Mouse (Mus musculus) heart, postnatal 14 days (tissue): ENCODE results near the gene Triobp. TPM values are rescaled to one million over a fixed set of nuclear protein-coding genes. Genes with fewer than 3 reads are reported as not detected.
A peak's percentile ranks its signal among the peaks of the same experiment; 100 is the strongest.

Experiments used
- DNase-seq, 2 experiments: peaks; one replicate each; pipeline ENCODE4 v3.0.0; 2021 to 2022
- intact Hi-C: fragments of 180-260 bp; cut with DNase I; formaldehyde crosslinking; loops from one replicate; pipeline ENCODE4 v1.15.1; 2025
- long read RNA-seq, 2 experiments: library from polyadenylated mRNA; stranded (forward); transcript quantifications; one replicate each; pipeline ENCODE4 v2.0.0; 2021
- total RNA-seq, 2 experiments: library from RNA; stranded (reverse); gene quantifications; 2 replicates each; pipeline ENCODE4 v1.2.3; 2021

Gene Triobp
- total RNA-seq, result 10 to 100 TPM; 44.6 to 49.6 TPM
- long read RNA-seq, experiment 1, transcript Triobp-201 (14 exons, 2,570 nt), result major isoform, 75 of 83 reads
- long read RNA-seq, experiment 1, partial matches to known transcripts, result 2 of 83 reads
- long read RNA-seq, experiment 1, other reads (novel, unspliced or antisense), result 3 of 83 reads
- long read RNA-seq, experiment 2, transcript Triobp-201 (14 exons, 2,570 nt), result major isoform, 67 of 78 reads
- long read RNA-seq, experiment 2, partial matches to known transcripts, result 6 of 78 reads
- long read RNA-seq, experiment 2, other reads (novel, unspliced or antisense), result 1 of 78 reads

DNA sequence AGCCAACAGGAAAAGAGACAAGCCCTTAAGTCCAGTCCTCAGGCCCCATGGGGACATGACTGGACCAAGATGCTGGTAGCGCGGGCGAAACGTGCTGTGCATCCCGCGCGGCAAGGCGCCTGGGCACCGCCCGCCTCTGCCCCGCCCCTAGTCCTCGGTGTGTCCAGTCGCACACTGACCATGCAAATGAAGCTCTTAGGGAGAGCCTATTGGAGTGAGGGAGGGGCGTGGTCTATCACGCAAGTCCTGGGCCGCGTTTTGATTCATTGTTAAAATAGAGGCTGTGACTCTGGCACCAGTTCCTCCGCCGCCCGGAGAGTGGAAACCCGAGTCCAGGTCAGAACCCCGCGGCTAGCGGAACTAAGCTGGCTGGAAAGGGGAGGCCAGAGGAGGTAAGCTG is at the start of gene Triobp:
Triobp (plus strand) TSS at position 68 of the 400 bp plus-strand sequence.
- intact Hi-C loops, result no loop called here
- peak; percentile 88 for DNase-seq

DNA sequence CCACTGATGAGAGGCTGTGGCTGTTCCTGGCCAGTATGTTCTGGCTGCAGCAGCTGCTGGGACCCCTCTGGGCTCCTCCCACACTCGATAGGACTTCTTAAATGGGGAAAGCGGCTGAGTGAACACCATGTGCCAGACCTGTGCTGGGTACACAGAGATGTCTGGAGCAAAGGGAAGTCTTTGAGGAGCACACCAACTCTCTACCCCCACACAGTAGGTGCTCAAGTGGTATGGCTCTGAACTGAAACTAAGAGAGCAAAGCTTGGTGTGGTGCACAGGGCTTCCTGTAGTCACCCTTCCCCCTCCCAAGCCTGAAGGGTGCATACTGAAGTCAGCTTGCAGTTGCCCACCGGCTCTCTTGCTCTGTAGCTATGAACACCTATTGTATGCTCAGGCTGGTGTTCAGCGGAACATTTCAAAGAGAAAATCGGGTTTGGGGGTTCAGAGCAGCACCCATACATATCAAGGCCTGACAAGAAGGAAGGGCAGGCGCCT is 49.0 kb upstream of the Triobp start:
- DNase-seq, result no peak
- intact Hi-C loops, result no loop called here

DNA sequence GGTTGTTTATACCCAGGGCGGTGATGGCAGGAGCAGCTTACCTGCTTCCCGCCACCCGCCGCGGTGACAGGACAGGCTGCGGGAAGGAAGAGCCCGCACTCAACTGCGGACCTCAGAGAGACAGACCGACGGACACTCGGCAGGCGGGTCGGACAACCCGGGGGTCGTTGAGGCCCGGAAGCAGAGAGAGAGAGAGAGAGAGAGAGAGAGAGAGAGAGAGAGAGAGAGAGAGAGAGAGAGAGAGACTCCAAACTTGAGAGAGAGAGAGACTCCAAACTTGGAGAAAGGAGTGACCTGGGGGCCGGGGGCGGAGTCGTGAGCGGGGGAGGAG is 48.1 kb upstream of the Triobp start, which contains the start of gene Gm49510:
Gm49510 (plus strand) TSS at position 259 of the 331 bp plus-strand sequence.
- no peak for DNase-seq
- intact Hi-C loops, result no loop called here

DNA sequence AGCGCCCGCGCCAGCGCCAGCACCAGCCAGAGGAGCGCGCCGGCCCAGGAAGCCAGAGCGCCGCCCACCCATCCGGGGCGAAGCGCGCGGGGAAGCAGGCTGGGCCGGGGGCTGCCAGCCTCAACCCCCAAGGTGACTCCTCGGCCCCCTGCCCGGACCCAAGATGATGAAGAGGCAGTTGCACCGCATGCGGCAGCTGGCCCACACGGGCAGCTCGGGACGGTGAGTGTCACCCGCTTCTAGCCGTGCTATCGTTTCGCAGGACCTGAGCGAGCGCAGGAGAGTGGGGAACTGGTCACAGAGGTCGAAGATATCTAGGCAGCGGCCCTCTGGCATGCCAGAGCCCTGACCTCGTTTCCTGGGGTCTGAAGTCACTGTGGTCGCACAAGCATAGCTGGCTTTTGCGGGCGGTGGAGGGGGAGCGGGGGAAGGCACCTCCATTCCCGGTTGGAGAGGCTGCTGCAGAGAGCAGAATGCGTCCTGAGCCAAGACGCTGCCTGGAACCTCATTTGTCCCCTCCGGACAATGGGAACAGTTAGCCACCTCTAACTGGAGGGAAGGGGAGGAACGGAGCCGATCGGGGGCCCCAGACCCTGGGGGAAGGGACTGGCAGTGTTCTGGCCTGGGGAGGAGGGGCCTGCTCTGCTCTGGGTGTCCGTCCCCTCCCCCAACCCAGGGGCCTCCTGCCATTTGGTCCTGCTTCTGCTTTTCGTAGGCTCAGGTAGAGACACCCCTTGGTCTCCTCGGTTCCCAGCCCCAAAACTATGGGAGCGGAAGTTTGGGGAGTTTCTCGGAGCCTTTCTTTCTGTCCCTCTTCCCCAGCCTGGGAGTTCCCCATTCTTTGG is 47.6 kb upstream of the Triobp start, which contains the start of gene Sh3bp1:
Sh3bp1 (plus strand) TSS at position 29 of the 845 bp plus-strand sequence.
- peak; percentile 76 to 77 for DNase-seq
- intact Hi-C loops, result no loop called here

DNA sequence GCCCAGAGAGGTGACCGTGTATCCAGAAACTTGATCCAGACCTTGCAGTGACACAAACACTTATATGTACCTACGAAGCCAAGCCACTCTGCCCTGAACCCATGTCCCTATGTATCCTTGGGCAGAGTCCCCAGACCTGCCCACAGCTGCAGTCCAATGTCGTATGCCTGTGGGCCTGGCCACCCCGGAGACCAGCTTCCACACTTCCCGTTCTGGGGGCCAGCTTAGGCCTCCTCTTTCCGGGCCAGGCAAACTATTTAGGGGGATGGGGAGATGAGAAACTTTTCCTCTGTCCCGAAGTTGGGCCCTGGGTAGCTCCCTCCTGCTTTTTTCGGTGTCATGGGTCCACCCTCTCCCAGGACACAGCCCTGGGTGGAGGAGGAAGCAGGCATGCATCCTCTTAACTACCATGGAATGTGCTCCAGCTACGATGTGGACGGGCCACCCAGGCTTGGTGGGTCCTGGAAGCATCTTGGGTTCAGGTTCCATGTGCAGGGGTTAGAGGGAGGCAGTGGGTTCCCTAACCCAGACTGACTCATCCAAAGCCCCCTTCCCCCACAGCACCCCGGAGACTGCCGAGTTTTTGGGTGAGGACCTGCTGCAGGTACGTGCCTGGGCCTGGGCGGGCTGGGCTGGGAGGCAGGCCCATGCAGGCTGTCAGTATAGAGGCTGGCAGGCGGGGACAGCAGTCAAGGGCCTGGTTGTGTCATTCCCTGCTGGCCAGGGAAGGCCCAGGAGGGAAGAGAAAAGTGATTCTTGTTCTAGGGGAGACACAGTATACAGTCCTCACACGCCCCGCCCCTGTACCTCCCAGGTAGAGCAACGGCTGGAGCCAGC is 46.7 kb upstream of the Triobp start:
- peak in 1 of 2 experiments; percentile 45 for DNase-seq
- intact Hi-C loops, result no loop called here

DNA sequence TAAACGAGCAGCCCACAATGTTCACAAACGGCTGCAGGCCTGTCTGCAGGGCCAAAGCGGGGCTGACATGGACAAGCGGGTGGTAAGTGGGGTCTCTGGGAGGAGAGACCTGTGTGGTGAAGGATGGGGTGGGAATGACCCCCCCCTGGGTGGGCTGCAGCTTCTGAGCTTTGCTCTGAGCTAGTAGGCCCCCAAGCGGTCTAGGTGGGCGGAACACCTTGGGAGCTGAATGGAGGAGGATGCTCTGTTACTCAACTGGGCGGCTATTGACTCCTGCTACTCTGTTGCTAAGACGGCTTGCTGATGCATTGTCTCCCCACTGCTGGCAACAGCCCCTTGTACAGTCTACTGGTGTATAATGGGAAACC is 46.1 kb upstream of the Triobp start:
- no peak for DNase-seq
- intact Hi-C loops, result no loop called here

DNA sequence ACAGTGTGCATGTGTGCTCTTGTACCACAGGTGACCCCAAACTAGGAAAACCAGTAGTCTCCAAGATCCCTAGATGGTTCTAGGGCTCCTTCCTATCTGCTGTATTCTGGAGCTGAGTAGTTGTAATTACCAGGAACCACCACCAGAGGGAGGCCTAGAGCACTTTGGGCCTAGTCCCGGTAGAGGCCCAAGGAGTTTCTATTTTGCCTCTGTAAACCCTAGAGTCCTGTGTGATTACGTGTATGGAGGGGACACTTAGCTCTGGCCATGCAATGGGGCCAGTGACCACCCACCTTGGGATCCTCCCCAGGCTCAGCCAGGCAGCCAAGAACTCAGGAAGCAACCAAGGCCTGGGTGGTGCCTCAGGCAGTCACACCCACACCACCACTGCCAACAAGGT is 44.3 kb upstream of the Triobp start:
- DNase-seq, result peak; percentile 85 to 91
- intact Hi-C loops, result no loop called here

DNA sequence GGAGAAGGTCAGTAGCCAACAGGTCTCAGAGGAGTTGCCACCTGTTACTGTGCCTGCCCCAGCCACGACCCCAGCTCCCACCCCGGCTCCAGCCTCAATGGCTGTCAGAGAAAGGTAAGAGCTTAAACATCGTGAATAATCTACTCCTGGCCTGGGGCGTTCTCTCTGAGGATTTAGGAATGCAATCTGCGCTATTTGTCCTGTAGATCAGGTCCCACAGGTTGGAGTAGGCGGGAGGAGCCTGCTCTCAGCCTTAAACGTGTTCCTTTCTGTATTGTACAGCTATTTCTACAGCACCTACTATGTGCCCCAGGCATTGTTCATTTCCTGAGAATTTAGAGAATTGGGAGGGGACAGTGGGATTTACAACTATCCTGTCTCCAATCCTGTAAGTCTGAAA is 39.1 kb upstream of the Triobp start:
- no peak for DNase-seq
- intact Hi-C loops, result no loop called here

DNA sequence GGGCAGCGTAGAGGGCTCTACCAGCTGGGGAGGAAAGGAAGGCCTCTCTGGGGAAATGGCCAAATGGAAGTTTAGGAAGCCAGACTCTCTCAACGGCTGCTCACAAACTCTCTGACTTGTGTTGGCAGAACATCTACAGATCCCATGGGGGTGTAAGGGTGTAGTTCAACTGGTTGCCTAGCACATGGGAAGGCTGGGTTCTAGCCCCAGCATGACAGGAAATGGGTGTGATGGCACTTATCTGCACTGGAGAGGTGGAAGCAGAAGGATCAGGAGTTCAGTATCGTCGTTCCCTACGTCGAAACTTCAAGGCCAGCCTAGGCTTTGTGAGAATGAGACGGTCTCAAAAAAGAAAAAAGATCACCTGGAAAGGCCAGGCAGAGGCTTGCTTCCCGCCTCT is 38.5 kb upstream of the Triobp start:
- intact Hi-C loops, result no loop called here
- no peak for DNase-seq

DNA sequence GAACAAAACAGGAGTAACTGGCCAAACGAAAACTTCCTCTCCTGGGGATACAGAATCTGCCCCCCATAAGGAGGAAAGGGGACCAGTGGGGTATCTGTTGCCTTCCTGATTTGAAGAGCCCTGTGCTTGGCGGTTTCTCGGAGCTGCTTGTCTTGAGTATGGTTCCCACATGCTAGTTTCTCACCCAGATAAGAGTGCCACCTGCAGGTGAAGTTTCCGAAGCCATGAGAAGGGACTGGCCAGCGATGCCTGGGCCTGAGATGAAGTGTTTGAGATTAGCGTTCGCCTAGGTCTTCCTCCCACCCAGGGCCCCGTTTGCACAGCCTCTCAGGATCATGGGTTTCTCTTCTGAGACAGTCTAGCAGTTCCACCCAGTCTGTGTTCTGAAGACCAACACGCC is 35.5 kb upstream of the Triobp start:
- intact Hi-C loops, result no loop called here
- DNase-seq, result no peak

DNA sequence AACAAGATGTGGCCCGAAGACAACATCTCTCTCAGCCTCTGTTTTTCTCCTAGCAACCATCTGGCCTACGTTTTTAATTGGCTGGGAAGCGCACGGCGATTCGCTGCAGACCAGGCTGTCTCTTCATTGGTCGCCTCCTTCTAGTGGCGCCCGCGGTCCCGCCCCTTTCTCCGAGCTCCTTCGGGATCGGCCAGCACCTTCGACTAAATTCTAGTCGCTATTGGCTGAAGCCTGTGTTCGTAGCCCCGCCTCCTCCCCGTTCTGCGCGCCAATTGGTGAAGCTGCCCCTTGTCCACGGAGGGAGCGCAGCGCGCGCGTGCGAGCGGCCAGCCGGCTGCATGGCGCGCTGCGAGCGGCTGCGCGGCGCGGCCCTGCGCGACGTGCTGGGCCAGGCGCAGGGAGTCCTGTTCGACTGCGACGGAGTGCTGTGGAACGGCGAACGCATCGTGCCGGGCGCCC is 33.9 kb upstream of the Triobp start, which contains the start of gene Pdxp:
Pdxp (plus strand) TSS at position 288 of the 459 bp plus-strand sequence.
- DNase-seq, result peak; percentile 93
- intact Hi-C loops, result no loop called here

DNA sequence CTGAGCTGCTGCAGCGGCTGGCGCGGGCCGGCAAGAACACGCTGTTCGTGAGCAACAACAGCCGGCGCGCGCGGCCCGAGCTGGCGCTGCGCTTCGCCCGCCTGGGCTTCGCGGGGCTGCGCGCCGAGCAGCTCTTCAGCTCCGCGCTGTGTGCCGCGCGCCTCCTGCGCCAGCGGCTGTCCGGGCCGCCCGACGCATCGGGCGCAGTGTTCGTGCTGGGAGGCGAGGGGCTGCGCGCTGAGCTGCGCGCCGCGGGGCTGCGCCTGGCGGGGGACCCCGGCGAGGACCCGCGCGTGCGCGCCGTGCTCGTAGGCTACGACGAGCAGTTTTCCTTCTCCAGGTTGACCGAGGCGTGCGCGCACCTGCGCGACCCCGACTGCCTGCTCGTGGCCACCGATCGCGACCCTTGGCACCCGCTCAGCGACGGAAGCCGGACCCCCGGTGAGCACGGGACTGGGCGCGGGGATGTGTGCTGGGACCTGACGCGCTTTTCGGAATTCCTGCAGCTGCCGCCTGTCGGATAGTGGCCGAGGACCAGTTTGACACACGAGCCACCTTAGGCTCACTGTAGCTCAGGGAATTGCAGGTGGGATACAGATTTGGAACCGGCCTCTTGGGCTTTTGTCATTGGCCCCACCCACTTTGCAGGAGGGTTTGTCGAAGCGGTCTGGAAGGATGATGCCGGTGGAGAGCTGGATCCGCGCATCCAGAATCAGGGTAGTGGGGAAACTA is 33.3 kb upstream of the Triobp start:
- intact Hi-C loops, result no loop called here
- DNase-seq, result no peak

DNA sequence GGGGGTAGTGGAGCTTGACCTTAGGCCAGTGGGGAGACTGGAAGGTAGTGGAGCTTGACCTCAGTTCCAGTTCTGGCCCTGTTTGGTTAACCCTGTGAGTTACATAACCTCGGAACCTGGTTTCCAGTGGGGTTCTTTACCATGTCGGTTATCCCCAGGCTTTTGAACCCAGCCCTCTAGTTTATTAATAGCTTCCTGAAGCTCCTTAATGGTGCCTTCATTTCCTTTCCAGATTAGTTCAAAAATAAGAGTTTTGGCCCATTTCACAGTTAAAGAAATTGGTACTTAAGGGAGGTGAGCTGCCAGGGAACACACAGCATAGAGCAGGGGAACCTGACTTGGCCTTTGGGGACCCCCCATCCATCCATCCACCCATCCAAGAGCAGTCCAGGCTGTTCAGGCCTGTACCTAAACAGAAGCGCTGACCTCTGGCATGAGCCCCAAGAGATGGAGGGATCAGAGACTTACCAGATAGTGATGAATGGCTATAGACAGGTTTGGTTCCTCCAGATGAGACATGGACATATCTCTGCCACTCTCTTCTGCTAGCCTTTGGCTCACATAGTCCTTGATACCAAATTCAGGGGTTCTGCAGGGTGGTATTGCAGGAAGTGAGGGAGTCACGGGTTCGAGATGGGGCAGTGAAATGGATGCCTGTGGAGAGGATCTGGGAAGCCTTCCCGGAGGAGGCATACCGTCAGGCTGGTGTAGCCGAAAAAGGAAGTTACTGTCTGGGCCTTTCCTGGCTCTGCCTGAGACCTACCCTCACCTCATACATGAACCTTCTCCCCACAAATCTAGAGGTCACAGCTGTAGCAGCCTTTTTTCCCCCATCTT is 32.5 kb upstream of the Triobp start:
- intact Hi-C loops, result loop anchor here (1.0 to 5.0 kb wide), 2 partner anchors 17 to 157 kb away; no protein-coding TSS in a partner anchor
- DNase-seq, result no peak

DNA sequence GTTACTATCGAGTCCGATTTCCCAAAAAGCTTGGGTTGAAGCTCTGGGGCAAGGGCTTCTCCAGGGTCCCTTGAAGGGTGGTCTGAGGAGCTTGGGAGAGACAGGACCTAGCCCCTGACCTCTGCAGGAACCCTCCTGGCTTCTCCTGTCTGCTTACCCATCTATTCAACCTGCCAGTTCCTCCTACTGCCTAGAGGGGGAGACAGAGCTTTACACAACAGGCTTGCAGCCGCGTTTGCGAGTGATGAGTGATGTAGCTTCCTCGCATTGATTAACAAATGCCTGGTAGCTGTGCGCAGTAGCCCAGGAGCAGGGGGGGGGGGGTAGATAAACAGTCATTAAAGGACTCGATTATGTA is 31.9 kb upstream of the Triobp start:
- peak; percentile 62 to 75 for DNase-seq
- intact Hi-C loops, result loop anchor here (1.0 to 5.0 kb wide), 2 partner anchors 17 to 157 kb away; no protein-coding TSS in a partner anchor

DNA sequence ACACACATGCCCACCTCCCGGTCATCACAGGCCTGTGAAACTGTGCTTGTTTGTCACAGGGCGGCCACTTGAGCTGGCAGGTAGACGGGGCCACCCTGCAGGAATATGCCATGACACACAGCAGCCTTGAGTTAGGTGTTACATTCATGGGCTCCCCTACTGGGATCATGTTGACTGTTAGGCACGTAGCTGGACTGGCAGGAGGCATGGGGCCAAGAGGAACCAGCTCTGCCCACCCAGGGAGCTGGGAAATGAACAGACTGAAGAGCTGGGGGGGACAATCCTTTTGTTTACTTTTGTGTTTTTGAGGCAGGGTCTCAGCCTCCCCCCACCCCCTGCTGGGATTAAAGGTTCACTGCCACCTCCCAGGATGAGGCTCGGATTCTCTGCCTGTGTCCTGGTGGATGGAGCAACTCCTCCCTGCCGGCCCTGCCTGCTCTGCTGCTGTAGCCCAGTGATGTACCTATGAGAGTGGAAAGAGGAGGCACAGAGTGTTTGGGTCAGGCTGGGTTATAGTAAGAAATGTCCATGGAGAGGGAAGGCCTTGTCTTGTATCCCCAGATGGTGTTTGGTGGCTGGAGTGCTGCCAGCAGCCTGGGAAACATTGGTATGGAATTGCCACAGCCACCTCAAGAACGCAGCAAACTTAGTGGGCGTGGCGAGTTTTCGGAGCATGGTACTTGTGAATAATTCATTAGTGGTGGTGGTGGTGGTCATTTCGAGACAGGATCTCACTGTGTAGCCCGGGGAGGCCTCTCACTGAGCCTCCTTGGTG is 31.3 kb upstream of the Triobp start:
- intact Hi-C loops, result loop anchor here (5.0 kb wide), 1 partner anchor 156 kb away; no protein-coding TSS in a partner anchor
- no peak for DNase-seq

DNA sequence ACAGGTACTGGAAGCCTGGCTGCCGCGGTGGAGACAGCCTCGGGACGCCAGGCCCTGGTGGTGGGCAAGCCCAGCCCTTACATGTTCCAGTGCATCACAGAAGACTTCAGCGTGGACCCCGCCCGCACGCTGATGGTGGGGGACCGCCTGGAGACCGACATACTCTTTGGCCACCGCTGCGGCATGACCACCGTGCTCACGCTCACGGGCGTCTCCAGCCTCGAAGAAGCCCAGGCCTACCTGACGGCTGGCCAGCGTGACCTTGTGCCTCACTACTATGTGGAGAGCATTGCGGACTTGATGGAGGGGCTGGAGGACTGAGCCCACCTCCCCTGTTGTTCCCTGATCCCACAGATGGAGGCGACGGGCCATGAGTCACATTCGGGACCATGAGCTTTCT is 29.4 kb upstream of the Triobp start:
- intact Hi-C loops, result loop anchor here (5.0 kb wide), 1 partner anchor 154 kb away; no protein-coding TSS in a partner anchor
- DNase-seq, result no peak

DNA sequence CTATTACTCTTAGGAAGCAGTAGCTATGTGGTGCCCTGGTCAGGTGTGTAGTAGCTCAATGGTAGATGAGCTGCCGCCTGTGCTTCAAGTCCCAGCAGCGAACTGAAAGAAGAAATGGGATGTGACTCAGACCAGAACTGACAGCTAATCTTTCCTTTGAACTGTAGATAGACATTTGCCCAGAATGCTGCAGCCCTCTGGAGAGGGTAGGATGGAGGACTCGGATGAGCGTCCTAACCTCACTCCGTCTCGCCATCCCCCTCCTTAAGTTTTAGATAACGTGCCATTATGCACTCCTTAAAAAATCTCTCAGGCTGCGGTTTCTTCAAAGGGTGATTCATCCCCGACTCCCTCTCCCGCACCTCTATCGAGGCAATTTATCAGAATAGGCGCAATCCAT is 27.6 kb upstream of the Triobp start:
- intact Hi-C loops, result loop anchor here (5.0 kb wide), 1 partner anchor 152 kb away; no protein-coding TSS in a partner anchor
- DNase-seq, result no peak

DNA sequence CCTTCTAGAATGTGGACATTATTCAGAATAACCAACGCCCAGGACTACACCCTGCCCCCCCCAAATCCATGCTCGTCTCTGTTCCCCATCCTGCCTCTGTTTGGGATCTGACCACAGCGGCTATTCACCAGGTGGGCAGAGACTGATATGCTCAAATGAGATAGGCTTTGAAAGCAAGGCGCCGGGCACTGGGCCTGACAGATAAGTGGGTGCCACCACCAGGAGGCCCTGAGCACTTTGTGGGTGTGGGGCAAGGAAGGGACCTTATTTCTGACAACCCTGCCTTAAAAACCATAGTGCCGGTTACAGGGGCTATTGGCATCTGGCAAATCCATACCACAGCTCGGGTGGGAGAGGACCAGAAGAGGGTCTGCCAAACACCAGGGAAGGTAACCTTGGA is 24.8 kb upstream of the Triobp start:
- no peak for DNase-seq

More for the DNA sequence above, 24.8 kb upstream of the Triobp start:
- intact Hi-C loops, result no loop called here
